Mouse (Mus musculus) A20 (cell line): ENCODE results near the gene Synj2.

ENCODE experiments used
- DNase-seq: peaks from one replicate; pipeline ENCODE4 v3.0.0-alpha.2; 2011; ENCODE audit warnings: low read depth, low spot score

The Synj2 gene

DNA sequence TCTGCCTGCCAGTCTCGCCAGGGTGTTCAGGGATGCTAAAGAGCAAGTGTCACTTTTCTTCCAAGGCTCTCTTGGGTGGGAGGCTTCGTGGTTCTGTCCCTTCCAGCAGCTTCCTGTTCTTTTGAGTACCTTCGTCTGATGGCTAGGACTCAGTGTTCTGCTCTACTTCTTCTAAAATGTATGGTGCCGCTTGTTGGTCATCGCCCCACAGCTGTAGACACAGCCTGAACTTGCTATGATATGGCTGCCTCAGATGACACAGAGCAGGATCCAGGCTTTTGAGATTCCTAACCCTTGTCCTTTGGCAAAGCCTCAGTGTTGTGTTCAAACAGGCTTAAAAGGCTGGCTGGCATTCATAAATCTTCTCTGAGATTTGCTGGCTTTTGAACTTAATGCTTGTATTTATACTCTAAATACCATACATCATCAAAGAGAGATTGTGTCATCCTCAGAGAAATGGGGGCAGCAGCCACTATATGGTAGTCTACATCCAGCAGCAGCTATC lies 58.0 kb downstream of the Synj2 start:
- no peak for DNase-seq

DNA sequence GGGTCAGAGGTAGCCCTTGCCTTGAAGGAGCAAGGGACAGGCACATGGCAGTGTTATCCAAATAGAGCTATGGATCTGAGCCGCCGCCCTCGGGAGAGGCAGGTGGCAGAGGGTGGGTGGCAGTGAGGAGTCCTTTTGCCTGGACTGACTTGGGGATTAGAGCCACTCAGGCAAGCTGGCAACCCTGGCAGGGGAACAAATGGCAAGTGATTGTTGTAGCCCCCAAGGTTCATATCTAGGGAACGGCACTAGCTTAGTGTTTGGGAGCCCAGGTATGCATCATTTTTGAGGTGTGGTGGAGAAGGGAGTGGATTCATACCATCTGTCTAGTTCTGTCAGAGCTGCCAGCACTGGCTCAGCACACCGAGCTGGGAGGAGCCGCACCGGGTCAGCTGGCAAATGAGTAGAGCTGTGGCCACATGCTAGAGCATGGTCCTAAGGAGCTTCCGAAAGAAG lies 59.8 kb downstream of the Synj2 start:
- DNase-seq: no peak

DNA sequence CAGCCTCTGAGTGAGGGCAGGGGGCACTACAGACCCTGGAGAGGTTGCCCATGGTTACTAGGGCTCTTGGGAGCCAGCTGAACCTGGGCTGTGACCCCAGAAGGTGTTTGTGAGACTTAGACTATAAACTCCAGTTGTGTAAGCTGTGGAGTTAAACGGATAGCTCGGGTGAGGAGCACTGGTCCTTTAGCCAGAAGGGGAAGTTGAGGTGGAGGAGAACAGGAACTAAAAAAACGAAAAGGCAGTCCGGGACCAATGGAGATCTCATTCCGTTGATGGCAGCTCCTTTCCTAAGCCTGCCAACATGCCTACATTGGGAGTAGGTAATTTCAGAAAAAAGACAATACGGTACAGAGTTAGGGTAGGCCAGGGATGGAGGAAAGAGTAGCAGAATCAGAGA lies 60.3 kb downstream of the Synj2 start:
- DNase-seq: no peak

DNA sequence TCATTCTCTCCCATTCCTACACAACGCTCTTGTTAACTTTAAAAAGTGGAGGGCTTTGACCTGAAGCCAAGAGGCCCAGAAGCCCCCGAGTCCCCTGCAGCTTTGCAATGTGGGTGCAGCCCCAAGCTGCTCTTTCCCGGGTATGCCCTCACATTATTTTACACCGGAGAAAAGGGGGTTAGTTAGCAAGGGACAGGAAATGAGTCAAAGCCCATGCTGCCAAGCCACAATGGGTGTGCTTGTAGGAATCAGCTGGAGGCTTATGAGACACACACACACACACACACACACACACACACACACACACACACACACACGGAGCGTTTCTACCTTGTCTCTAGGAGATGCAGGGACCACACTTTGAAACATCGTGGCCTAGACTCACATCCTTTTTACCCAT lies 60.8 kb downstream of the Synj2 start:
- no peak for DNase-seq

DNA sequence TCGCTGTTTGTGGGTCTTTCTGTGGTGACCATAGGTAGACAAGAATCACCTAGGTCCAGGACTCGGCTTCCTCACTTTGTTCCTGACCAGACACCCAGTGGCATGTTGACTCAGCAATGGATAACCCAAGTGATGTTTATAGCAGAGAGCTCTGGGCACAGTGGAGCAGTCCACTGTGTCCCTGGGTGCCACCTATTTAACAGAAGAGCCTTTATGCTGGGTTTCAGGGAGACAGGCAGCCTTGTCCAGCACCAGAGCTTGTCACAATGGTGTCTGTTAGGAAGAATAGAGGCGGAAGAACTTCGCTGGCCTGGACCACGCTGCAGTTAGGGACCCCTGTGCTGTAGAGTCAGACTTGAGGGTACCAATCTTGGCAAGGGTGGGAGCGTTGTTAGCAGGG lies 61.5 kb downstream of the Synj2 start:
- no peak for DNase-seq

DNA sequence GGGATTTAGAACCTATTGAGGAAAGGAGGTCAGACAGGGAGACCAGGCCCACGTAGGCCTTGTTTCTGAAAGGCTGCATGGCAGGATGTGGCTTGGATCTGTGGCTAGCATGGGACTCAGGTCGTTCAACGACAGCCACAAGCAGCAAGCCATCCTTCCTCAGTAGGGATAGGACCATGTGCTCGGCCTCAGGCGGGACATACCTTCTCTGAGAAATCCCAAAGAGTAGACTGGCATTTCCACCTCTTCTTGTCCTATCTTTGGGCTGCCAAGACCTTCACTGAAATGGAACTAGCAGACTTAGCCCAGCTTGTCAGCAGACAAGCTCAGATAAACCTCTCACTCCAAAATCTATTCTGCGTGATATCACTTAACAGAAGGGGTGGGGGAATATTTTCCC lies 62.6 kb downstream of the Synj2 start:
- DNase-seq: no peak

DNA sequence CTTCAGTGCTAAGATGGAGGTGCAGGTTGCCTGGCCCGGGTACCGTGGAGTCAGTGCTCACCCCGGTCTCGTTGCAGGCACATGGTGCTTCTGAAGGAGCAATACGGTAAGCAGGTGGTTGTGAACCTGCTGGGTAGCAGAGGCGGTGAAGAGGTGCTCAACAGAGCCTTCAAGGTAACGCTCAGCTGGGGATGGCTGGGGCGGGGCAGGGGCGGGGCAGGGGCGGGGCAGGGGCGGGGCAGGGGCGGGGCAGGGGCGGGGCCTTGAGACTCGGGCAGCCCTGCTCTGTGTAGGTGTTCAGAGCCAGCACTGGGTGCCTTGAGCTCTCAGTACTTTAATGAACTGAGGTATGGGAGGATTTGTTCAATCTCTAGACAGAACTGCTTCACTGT lies 64.2 kb downstream of the Synj2 start:
- DNase-seq: peak; percentile 26

DNA sequence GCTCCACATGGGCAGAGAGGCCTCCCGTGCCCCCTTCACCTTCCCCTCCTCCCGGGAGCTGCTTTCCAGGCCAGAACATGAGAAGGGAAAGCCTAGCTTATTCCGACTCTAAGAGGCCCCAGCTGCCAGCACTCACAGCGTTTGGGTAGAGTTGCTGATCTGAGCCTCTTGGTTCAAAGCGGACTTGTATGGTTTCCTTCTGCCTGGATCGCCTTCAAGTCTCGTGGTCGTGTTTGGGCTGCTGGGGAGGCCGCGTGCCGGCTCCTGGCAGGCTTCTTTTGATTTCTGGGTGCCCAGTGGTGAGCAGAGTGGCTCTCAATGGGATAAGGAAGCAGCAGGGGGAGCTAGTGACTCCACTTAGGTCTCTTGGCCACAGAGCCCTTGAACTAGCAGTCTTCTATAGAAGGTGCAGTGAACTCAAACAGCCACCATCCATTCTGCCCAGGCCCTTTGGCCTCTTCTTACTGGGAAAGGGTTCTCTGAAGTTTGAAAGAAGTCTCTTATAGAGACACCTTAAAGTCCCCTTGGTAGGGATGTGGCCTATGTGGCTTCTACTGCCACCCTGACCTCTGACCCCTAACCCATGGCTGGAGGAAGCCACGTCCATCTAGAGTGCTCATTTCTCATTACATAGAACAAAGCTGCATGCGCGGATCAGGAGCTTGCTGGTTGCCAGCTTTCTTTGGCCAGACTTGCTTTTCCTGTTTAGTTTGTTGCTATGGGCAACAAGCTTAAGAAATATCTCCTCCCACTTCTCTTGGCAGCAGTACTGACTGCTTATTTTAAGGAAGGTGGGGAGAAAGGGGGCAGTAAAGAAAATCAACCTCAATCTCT lies 64.8 kb downstream of the Synj2 start:
- peak; percentile 19 for DNase-seq

DNA sequence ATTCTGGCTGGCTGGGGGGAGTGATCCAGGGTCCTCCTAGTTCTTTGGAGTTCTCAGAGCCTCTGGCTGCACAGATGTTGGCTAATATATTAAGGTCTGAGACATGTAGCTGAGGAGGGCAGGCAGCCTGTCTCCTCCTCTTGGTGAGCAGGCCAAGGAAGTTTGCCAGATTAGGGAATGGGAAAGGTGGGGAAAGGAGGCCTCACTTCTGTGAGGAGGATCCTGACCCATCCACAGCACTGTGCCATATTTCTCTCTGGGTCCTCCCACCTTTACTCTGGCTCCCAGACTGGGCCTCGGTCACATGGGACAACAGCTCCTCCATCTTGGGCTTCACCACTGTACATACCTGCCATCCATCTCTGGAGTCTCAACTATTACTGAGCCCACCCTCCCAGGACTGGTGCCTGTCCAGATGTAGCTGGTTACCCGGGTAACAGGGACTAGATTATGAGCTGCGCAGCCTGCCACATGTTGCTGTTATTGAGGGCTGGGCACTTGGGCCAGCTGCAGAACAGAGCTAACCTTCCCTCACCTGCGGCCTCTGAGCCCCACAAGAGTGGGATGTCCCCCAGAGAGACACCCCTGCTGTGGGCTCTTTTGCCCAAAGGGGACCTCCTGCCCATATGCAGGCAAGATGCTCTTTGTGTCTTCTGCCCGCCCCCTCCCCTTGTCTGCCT lies 66.2 kb downstream of the Synj2 start:
- DNase-seq: no peak

DNA sequence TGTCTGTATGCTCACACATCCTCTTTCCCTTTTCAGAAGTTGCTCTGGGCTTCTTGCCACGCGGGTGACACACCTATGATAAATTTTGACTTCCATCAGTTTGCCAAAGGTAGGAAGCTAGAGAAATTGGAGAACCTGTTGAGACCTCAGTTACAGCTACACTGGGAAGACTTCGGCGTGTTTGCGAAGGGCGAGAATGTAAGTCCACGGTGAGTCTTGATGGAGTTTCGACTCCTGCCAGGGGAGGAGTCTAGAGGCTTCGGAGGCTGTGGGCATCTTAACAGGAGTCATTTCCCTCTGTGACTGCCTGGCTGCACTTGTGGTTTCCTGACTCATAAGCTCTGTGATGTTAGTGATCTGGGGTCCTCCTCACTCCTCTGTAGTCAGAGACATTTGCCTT lies 66.8 kb downstream of the Synj2 start:
- DNase-seq: peak; percentile 72

DNA sequence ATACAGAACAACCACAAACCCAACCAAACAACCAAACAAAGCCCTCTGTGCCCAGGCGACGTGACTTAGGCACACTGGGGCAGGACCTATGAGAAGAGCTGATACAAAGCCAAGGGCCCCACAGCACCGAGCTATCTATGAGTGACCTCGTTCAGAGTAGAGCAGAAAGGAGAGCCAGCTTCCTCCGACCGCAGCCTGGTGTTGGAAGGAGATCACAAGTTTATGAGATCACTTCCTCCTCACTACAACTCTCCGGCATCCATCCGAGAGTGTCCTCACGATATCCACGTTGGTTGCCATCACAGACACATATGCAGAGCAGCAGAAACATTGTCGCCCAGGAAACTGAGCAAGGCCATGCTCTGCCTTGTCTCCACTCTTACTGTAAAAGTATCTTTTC lies 67.5 kb downstream of the Synj2 start:
- DNase-seq: no peak

DNA sequence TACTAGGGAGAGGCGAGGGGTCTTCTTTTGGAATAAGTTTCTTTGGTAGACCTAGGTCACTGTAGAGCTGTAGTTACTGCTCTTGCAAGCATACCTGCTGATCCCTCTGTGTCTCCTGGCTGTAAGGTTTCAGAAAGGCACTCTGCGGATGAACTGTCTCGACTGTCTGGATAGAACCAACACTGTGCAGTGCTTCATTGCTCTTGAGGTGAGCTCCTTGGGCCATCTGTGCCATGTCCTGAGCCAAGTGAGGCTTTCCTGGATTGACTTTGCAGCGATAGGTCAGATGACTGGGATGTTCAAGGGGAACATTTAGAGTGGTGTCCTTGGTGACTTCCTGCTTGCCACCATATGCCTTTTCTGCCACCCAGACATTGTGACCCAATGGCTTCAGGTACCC lies 68.5 kb downstream of the Synj2 start:
- no peak for DNase-seq

DNA sequence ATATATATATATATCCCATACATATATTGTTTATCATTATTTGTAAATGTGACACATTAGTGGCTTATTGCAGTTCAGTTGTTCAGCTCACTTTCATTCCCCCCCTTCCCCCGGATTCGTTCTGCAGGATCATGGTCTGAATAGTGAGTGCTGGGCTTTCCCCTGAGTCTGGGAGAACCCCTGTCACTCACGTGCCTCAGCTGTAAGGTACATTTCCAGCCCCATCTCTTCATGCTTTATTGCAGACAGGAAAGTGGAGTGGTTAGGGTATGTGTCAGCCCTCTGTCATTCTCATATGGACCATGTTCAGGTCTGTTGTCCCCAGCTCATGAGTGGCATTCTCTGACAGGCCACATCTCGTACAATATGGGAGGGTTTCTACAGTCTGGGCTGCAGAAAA lies 72.0 kb downstream of the Synj2 start:
- no peak for DNase-seq

DNA sequence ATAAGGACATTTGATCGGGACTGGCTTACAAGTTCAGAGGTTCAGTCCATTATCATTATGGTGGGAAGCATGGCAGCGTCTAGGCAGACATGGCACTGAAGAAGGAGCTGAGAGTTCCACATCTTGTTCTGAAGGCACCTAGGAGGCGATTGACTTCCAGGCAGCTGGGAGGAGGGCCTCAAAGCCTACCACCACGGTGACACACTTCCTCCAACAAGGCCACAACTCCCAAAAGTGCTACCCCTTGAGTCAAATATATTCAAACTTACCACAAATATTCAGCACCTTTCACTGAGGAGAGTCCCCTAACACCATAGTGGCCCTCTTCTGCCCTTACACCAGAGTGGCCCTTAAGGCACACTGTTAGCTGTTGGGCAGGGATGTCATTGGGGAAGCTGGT lies 73.9 kb downstream of the Synj2 start:
- DNase-seq: no peak

DNA sequence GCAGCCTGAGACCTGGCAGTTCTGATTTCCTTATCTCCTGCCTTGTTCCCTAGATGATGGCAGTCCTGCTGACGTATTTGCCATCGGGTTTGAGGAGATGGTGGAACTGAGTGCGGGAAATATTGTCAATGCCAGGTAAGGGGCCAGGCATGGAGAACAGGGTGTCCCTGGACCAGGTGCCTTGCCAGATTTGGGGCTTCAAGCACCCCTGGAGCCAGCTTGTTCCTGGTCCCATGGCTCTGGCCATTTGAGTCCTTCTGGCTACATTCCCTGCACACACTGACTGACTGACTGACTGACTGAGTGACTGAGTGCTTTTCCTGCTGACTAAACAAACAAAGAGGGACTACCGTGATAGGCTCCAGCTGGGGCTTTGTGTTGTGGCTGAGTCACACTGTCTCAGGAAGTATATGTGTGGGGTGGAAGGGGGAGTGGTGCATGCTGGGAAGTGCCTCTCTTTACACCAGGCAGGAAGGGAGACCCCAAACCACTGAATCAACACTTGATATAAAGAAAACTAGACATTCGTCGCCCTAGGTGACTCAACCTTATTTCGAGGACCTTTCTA lies 75.2 kb downstream of the Synj2 start:
- no peak for DNase-seq

DNA sequence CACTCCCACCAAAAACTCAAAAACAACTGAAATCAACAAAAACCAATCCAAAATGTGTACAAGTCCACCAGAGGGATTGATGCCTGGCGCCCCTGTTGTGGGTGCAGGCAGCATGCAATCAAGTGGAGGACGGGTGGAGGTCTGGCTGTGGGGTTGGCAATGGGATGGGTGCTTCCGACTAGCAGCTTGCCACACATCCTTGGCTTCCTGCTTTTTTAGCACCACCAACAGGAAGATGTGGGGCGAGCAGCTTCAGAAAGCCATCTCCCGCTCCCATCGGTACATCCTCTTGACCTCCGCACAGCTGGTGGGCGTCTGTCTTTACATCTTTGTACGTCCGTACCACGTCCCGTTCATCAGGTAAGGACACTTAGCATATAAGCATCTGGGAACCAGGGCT lies 76.2 kb downstream of the Synj2 start:
- no peak for DNase-seq

DNA sequence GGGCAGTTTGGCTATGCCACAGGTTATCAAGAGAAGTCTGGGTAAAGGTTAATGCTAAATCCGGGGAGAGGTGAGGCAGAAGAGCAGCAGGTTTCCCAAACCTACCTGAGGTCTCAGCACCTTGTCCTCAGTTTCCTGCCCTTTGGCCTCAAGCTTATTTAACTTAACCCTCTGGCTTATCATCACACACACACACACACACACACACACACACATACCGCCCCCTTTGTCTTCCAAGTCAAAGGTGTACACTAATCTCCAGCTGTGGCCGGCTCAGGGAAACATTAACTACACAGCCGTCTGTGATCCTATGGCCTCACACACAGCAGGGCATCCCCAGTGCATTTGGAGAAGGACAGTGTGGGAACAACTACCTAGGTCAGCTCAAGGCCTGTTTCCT lies 77.3 kb downstream of the Synj2 start:
- DNase-seq: no peak

DNA sequence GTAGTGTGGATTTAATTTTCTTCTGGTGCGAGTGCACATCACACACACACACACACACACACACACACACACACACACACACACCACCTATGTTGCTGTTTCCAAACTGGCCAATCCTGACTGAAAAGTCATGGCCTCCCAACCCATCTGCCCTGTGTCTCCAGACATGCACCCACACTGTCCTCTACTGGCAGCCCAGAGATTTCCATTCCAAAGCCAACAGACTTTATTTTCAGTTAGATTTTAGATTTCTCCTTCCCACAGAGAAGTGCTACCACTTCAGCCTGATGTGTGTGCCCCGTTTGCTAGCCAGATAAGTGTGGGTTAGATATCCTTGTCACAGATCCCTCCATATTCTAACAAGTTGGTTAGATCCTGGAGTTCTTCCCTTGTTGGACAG lies 78.7 kb downstream of the Synj2 start:
- peak; percentile 27 for DNase-seq

DNA sequence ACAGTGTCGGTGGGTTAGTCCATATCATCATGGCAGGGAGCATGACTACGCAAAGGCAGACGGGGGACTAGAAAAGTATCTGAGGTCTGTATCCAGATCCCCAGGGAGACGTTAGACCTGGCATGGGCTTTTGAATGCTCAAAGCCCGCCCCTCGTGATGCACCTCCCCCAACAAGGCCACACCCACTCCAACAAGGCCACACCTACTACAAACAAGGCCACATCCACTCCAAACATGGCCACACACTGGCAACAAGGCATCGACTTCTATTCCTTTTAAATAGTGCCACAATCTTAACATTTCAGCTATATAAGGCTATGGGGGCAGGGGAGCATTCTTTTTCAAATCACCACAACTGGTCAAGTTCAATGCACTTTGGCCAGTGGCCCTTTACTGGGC lies 79.6 kb downstream of the Synj2 start:
- DNase-seq: no peak

DNA sequence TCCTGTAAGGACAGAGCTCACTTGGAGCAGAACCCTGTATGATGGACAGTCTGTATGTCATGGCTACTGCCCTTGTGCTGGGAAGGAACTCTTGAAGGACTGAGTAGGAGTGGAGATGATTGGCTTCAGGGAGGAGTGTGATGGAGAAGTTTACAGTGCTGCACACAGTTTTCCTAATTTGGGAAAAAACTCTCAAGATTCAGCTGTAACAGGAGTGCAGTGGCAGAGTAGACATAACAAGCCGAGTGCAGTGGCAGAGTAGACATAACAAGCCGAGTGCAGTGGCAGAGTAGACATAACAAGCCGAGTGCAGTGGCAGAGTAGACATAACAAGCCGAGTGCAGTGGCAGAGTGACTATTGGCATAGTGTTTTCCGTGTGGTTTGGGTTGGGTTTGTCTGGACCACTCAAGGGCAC lies 80.3 kb downstream of the Synj2 start:
- peak; percentile 29 for DNase-seq

DNA sequence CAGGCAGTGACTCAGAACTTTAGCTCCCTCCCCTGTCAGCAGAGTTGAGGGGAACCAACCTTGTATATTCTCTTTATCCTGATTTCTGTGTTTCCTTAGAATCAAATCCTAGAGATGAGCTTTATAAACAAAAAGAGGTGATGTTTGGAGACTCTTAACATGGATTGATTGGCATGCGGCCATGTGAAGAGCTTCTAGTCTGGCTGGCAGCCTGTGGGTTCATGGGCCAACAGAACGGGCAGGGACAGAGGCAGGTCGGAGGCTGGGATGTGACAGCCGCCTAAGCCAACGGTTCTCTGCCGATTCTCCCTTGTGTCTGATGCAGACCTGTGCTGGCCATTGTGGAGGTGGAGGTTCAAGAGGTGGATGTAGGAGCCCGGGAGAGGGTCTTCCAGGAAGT lies 84.8 kb downstream of the Synj2 start:
- DNase-seq: no peak

DNA sequence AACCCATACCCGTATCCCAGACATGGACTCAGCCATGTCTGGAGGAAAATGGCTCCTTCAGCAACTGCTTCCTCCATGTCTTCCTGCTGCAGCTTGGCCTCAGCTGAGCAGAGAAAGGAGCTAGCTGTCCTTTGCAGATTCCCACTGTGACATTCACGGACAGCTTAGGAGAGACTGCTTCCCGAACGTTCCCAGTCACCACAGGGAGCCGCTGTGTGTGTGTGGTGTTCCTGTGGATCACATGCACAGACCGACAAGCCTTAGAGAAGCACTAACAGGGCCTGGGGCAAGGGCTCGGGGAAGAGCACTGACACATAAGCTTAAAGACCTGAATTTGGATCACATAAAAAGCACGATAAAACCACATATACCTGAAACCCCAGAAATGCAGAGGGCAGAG lies 94.6 kb downstream of the Synj2 start:
- DNase-seq: no peak

DNA sequence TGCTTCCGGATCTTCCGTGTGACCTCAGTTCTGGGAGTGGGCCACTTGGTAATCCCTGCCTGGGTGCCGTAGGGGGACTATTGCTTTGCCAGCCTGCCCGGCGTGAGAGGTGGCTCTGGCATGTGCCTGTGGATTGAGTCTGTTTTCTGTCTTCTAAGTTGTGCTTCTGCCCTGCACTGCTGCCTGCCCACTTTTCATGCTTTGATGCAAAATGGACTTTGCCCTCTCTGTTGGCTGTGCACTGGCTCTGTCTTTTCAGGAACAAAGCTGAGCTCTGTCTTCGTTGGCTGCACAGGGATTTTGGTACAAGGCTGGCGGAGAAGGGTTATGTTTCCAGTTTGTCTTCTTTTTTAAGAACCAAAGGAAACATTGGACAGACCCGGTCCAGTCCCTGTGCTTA lies 95.4 kb downstream of the Synj2 start:
- no peak for DNase-seq
